Mouse (Mus musculus) ES-E14 (cell line): ENCODE data around the gene Kcnk4. TPM values are rescaled to one million over a fixed set of nuclear protein-coding genes. Genes with fewer than 3 reads are reported as not detected.

ENCODE experiments used
- DNase-seq: peaks from one replicate; pipeline ENCODE4 v3.0.0-alpha.2; 2013; ENCODE audit warnings: low read depth, low spot score
- H3K27ac ChIP-seq: 2 replicates; pipeline ENCODE4 v1.5.1; 2012; ENCODE audit warnings: low read depth, mild to moderate bottlenecking, low read length, moderate library complexity, mixed read lengths; ENCODE audit not compliant: poor library complexity, insufficient read depth, severe bottlenecking
- H3K36me3 ChIP-seq: 2 replicates; pipeline ENCODE4 v1.6.1; 2012; ENCODE audit warnings: mild to moderate bottlenecking, low read length, moderate library complexity, mixed read lengths; ENCODE audit not compliant: control insufficient read depth, poor library complexity, insufficient read depth, severe bottlenecking
- H3K4me1 ChIP-seq, 2 experiments: fragments of 150-350 bp in 1 of 2; sonication (generic) in 1 of 2; 2 replicates each; pipeline ENCODE4 v1.6.1; 2012; ENCODE audit warnings: low read length in 2 of 2, mild to moderate bottlenecking in 1 of 2, mixed read lengths in 1 of 2; ENCODE audit not compliant: control insufficient read depth in 2 of 2, insufficient read depth in 2 of 2, poor library complexity in 1 of 2
- H3K4me3 ChIP-seq, 2 experiments: fragments of 150-350 bp in 1 of 2; sonication (generic) in 1 of 2; 2 replicates each; pipeline ENCODE4 v1.5.1; 2012; ENCODE audit warnings: low read length in 2 of 2, low read depth in 1 of 2, mild to moderate bottlenecking in 1 of 2, mixed read lengths in 1 of 2; ENCODE audit not compliant: insufficient read depth in 1 of 2, poor library complexity in 1 of 2, severe bottlenecking in 1 of 2
- H3K9ac ChIP-seq: 2 replicates; pipeline ENCODE4 v1.6.1; 2012; ENCODE audit warnings: low read depth, mild to moderate bottlenecking, low read length, mixed read lengths; ENCODE audit not compliant: poor library complexity, insufficient read depth, severe bottlenecking
- H3K9me3 ChIP-seq: fragments of 150-350 bp; sonication (generic); 2 replicates; pipeline ENCODE4 v1.6.1; 2012; ENCODE audit warnings: low read depth, mild to moderate bottlenecking, low read length; ENCODE audit not compliant: control insufficient read depth, insufficient read depth
- CHD2 ChIP-seq: IDR thresholded peaks from 2 replicates; pipeline ENCODE4 v1.6.1; 2014; ENCODE audit warnings: mild to moderate bottlenecking, low read depth, low read length, inconsistent platforms
- HCFC1 ChIP-seq: IDR thresholded peaks from 2 replicates; pipeline ENCODE4 v1.6.1; 2012; ENCODE audit warnings: low read length, inconsistent platforms, borderline replicate concordance; ENCODE audit not compliant: insufficient read depth
- MAFK ChIP-seq: IDR thresholded peaks from 2 replicates; pipeline ENCODE4 v1.6.1; 2014; ENCODE audit warnings: mild to moderate bottlenecking, low read depth, low read length, inconsistent platforms; ENCODE audit not compliant: insufficient read depth
- ZC3H11A ChIP-seq: IDR thresholded peaks from 2 replicates; pipeline ENCODE4 v1.6.1; 2012; ENCODE audit warnings: low read depth, mild to moderate bottlenecking, inconsistent platforms, low read length, borderline replicate concordance
- ZNF384 ChIP-seq: IDR thresholded peaks from 2 replicates; pipeline ENCODE4 v1.6.1; 2012; ENCODE audit warnings: low read depth, low read length, inconsistent platforms
- in situ Hi-C, 2 experiments: fragments of 600-800 bp; cut with MboI; formaldehyde crosslinking; loops; one replicate each; pipeline ENCODE4 v1.15.1; 2025; ENCODE audit warnings: low sequenced_read_pairs in 2 of 2, inconsistent platforms in 1 of 2; ENCODE audit not compliant: unreplicated experiment in 2 of 2
- total RNA-seq: library from RNA; depleted of rRNA; stranded (reverse); fragments of 300-350 nt; gene quantifications from 2 replicates; pipeline ENCODE4 v1.2.3, GENCODE M21; 2012

Gene Kcnk4
- total RNA-seq, 1 experiment, result 4.4 TPM

- no peak for DNase-seq
- Histone ChIP-seq H3K9ac (0 out of 2 replicates have a peak overlapping the region, but pooled peaks have one; percentile 0), H3K36me3 (peaks cover 6% of the 10 kb centered on the region), H3K4me1 (peaks cover 0 to 20% of the 10 kb centered on the region in 2 experiments; a peak in 3 of 4 replicates), H3K9me3 (no peaks in the 10 kb centered on the region), H3K4me3 (no peak overlapping the region), H3K27ac (no peak overlapping the region)
- in situ Hi-C loops, result no loop called here
- no peak for TF ChIP-seq ZNF384
- no peak for TF ChIP-seq HCFC1
- no peak for TF ChIP-seq MAFK
- TF ChIP-seq ZC3H11A, result no peak
- TF ChIP-seq CHD2, result no peak
Measured at GRCm38 (mm10) chr19:6949532-6949931, 15.2 kb upstream of the Kcnk4 start.

GRCm38 (mm10) chr19:6948186-6948585 lies 13.9 kb upstream of the Kcnk4 start:
- no peak for DNase-seq
- H3K36me3 ChIP-seq, result no peaks in the 10 kb centered on the region; the same call in 1 of the 2 replicates
- H3K27ac ChIP-seq, result peak overlapping the region; percentile 57
- H3K9me3 ChIP-seq, result no peaks in the 10 kb centered on the region
- H3K4me1 ChIP-seq, result peaks cover 0 to 20% of the 10 kb centered on the region in 2 experiments; a peak in 3 of 4 replicates
- TF ChIP-seq ZNF384 (no peak), MAFK (no peak), ZC3H11A (no peak), CHD2 (no peak), HCFC1 (no peak)
- in situ Hi-C loops, result no loop called here
- no peak overlapping the region for H3K4me3 ChIP-seq
- peak overlapping the region; percentile 48; the same call in 1 of the 2 replicates for H3K9ac ChIP-seq

GRCm38 (mm10) chr19:6947742-6948141 lies 13.4 kb upstream of the Kcnk4 start:
- no peaks in the 10 kb centered on the region; the same call in 1 of the 2 replicates for H3K36me3 ChIP-seq
- H3K9ac ChIP-seq, result peak overlapping the region; percentile 48; the same call in 1 of the 2 replicates
- TF ChIP-seq ZC3H11A, result no peak
- TF ChIP-seq HCFC1, result no peak
- TF ChIP-seq ZNF384, result no peak
- no peak for TF ChIP-seq CHD2
- TF ChIP-seq MAFK, result no peak
- in situ Hi-C loops, result no loop called here
- H3K4me1 ChIP-seq, result peaks cover 0 to 18% of the 10 kb centered on the region in 2 experiments; a peak in 3 of 4 replicates
- H3K9me3 ChIP-seq, result no peaks in the 10 kb centered on the region
- H3K4me3 ChIP-seq, result no peak overlapping the region
- peak overlapping the region; percentile 57; the same call in 1 of the 2 replicates for H3K27ac ChIP-seq
- DNase-seq, result no peak

- no peaks in the 10 kb centered on the region for H3K36me3 ChIP-seq
- TF ChIP-seq CHD2, result no peak
- no peak for TF ChIP-seq HCFC1
- TF ChIP-seq ZNF384, result no peak
- no peak for TF ChIP-seq MAFK
- TF ChIP-seq ZC3H11A, result no peak
- H3K27ac ChIP-seq, result no peak overlapping the region
- H3K9me3 ChIP-seq, result no peaks in the 10 kb centered on the region
- no peak overlapping the region for H3K4me3 ChIP-seq
- in situ Hi-C loops, result no loop called here
- H3K4me1 ChIP-seq, result peaks cover 0 to 16% of the 10 kb centered on the region in 2 experiments; a peak in 3 of 4 replicates
- DNase-seq, result no peak
- H3K9ac ChIP-seq, result no peak overlapping the region; the same call in 1 of the 2 replicates
Measured at GRCm38 (mm10) chr19:6943709-6944108, 9.4 kb upstream of the Kcnk4 start.

- Histone ChIP-seq H3K4me1 (peaks cover 0 to 10% of the 10 kb centered on the region in 2 experiments; a peak in 1 of 4 replicates), H3K4me3 (peak overlapping the region; percentile 35 to 43), H3K9me3 (no peaks in the 10 kb centered on the region), H3K9ac (peak overlapping the region; percentile 25; the same call in 1 of the 2 replicates), H3K36me3 (no peaks in the 10 kb centered on the region), H3K27ac (no peak overlapping the region)
- no peak for DNase-seq
- no peak for TF ChIP-seq ZNF384
- TF ChIP-seq ZC3H11A, result no peak
- TF ChIP-seq MAFK, result no peak
- TF ChIP-seq CHD2, result no peak
- no peak for TF ChIP-seq HCFC1
- in situ Hi-C loops, result no loop called here
Measured at GRCm38 (mm10) chr19:6942764-6943163, 8.4 kb upstream of the Kcnk4 start.
